ENCODE assay signal across 17 mouse cellular contexts in the genomic region with DNA sequence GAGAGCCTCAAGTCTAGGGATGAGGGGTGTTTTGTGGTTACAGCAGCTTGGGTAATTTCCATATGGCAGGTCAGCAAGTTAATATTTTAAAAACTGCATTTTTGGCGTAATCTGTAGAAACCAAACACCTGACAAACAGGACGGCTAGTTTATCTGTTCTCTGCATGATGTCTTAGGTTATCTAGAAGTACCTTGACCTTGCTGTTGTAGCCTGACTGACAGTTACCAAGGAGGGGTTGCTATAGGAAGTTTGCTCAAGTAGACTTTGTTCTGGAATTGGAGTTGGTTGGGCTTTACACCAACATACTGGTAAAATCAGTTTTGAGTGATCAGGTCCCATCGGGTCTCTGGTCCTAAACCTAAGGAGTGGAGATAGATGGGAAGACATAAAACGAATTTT.
"Had no signal": no experiment of that assay in that cellular context is flagged by ENCODE, and none has a peak within 500 bp of the region (broad histone marks: within the 10 kb centered on the region; RNA-seq: fewer than 3 reads in every experiment).

No protein-coding gene starts in this region.

- H3K9me3 ChIP-seq: limb, embryonic 13.5 days; liver, embryonic 13.5 days; neural tube, embryonic 15.5 days had no signal

- H3K36me3 ChIP-seq: limb, embryonic 13.5 days; liver, embryonic 13.5 days; neural tube, embryonic 15.5 days had no signal

- H3K4me3 ChIP-seq: limb, embryonic 13.5 days; liver, embryonic 13.5 days; myocyte; neural tube, embryonic 15.5 days had no signal

- H3K27me3 ChIP-seq: limb, embryonic 13.5 days; liver, embryonic 13.5 days; neural tube, embryonic 15.5 days had no signal

- H3K4me2 ChIP-seq: limb, embryonic 13.5 days; liver, embryonic 13.5 days; lung, embryonic 14.5 days; neural tube, embryonic 15.5 days had no signal

- DNase-seq: kidney, adult 8-10 months; kidney, postnatal 36 days; layer of hippocampus, adult 9-11 months; layer of hippocampus, postnatal 36 days; left cerebral cortex, postnatal 4 days; liver, embryonic 13.5 days; lung, embryonic 14.5 days; lung, postnatal 10 days; midbrain, embryonic 14.5 days; spleen, adult 18-20 months; thymus, adult 18-20 months; thymus, postnatal 14 days had no signal

- H3K9ac ChIP-seq: limb, embryonic 13.5 days; liver, embryonic 13.5 days; lung, embryonic 14.5 days; neural tube, embryonic 15.5 days had no signal

- H3K27ac ChIP-seq: kidney, postnatal 0 days; limb, embryonic 13.5 days; liver, embryonic 13.5 days; macrophage; neural tube, embryonic 15.5 days had no signal
